Mouse (Mus musculus) stomach, postnatal 0 days (tissue): ENCODE results near the gene Brinp2. TPM values are rescaled to one million over a fixed set of nuclear protein-coding genes. Genes with fewer than 3 reads are reported as not detected.

Source experiments
- ATAC-seq: fragments of 200-750 bp; cut with Nextera tagmentation; 2 replicates; pipeline ENCODE4 v1.8.0; 2017; ENCODE audit not compliant: low FRiP score, low TSS enrichment
- DNase-seq: peaks from one replicate; pipeline ENCODE4 v3.0.0-alpha.2; 2016; ENCODE audit warnings: low spot score
- H3K27ac ChIP-seq: fragments of 300-500 bp; sonication (generic); replicated peaks from 2 replicates; pipeline ENCODE4 v1.5.1; 2014; ENCODE audit warnings: mild to moderate bottlenecking, control low read depth
- H3K27me3 ChIP-seq: fragments of 300-500 bp; sonication (generic); 2 replicates; pipeline ENCODE4 v1.6.1; 2014; ENCODE audit warnings: low read length; ENCODE audit not compliant: control insufficient read depth, insufficient read depth
- H3K36me3 ChIP-seq: fragments of 300-500 bp; sonication (generic); 2 replicates; pipeline ENCODE4 v1.6.1; 2014; ENCODE audit warnings: low read length, mixed read lengths; ENCODE audit not compliant: control insufficient read depth, insufficient read depth
- H3K4me1 ChIP-seq: fragments of 300-500 bp; sonication (generic); replicated peaks from 2 replicates; pipeline ENCODE4 v1.6.1; 2014; ENCODE audit warnings: antibody characterized with exemption; ENCODE audit not compliant: control insufficient read depth, insufficient read depth
- H3K4me2 ChIP-seq: fragments of 300-500 bp; sonication (generic); replicated peaks from 2 replicates; pipeline ENCODE4 v1.6.1; 2014; ENCODE audit warnings: low read depth, mild to moderate bottlenecking, control low read depth, moderate library complexity
- H3K4me3 ChIP-seq: fragments of 300-500 bp; sonication (generic); 2 replicates; pipeline ENCODE4 v1.5.1; 2014; ENCODE audit warnings: low read depth, low read length, control low read depth
- H3K9ac ChIP-seq: fragments of 300-500 bp; sonication (generic); 2 replicates; pipeline ENCODE4 v1.6.1; 2014; ENCODE audit warnings: mild to moderate bottlenecking, low read length, control low read depth, mixed read lengths
- H3K9me3 ChIP-seq: fragments of 300-500 bp; sonication (generic); 2 replicates; pipeline ENCODE4 v1.6.1; 2016; ENCODE audit warnings: low read length; ENCODE audit not compliant: control insufficient read depth
- CTCF ChIP-seq: IDR thresholded peaks from 2 replicates; pipeline ENCODE4 v1.5.1; 2016; ENCODE audit warnings: antibody characterized with exemption, low read depth, mild to moderate bottlenecking, moderate library complexity
- EP300 ChIP-seq: optimal IDR thresholded peaks from 2 replicates; pipeline ENCODE3; 2016; ENCODE audit warnings: antibody characterized with exemption
- WGBS: fragments of 180-500 bp; shearing (Covaris S2); extraction: QIAGEN DNeasy Blood & Tissue Kit; methylation state at CpG from one replicate; pipeline ENCODE4 v1.1.7; 2014; 5-methylcytosine and 5-hydroxymethylcytosine counted together
- polyA plus RNA-seq: library from polyadenylated mRNA; unstranded; fragments of >200 nt; fragmentation: Nextera tagmentation; extraction: Ambion mirVana; gene quantifications from 2 replicates; pipeline ENCODE4 v1.2.1, GENCODE M21; 2015

Brinp2 gene
- polyA plus RNA-seq, 1 experiment from 2014 or later, result 0.99 TPM

GRCm38 (mm10) chr1:158323325-158323724 lies 32.8 kb downstream of the Brinp2 start:
- no peaks in the 10 kb centered on the region for H3K9me3 ChIP-seq
- 78% methylated on average over 6 of the region's 6 CpGs for WGBS

DNA sequence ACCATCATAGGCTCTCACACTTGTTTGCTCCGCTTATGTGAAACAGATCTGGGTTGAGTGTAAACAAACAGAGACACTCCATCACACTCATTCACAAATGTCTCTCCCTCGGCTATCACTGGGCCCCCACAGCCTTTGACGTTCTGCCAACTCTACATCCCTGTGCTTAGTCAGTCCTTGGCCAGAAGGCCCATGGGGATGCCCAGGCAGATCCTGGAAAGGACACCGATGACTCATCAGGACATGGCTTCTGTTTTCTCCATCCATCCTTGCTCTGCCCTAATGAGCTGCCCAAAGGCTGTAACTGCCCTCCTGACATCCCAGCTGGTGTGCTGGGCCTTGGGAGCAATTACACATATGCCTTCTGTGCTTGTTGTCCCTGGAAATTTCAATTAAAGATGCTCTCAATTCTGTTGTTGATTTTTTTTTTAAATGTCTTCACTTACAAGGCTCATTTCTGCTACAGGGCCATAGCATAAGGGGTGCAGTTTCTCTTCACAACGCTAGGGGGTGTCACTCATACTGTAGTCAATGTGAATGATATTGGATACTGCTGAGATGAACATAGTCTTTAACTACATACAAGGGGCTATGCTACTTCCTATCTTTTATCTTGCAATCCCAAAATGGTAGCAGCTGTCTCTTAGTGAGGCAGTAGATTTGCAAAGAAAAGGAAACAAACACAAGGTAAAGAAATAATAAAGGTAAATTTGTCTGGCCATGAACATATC lies 45.5 kb downstream of the Brinp2 start:
- DNase-seq (no peak), ATAC-seq (no peak)
- Histone ChIP-seq H3K27me3 (no peaks in the 10 kb centered on the region), H3K9me3 (no peaks in the 10 kb centered on the region), H3K9ac (no peak overlapping the region), H3K4me2 (no peak overlapping the region), H3K36me3 (no peaks in the 10 kb centered on the region), H3K27ac (no peak overlapping the region), H3K4me1 (no peaks in the 10 kb centered on the region), H3K4me3 (no peak overlapping the region)
- TF ChIP-seq EP300 (no peak), CTCF (no peak)
- WGBS, result 45% methylated on average over 5 of the region's 5 CpGs

More at GRCm38 (mm10) chr1:158323325-158323724, 32.8 kb downstream of the Brinp2 start:
- DNase-seq, result no peak
- Histone ChIP-seq H3K27ac (no peak overlapping the region), H3K9ac (no peak overlapping the region), H3K4me1 (no peaks in the 10 kb centered on the region), H3K4me2 (no peak overlapping the region), H3K36me3 (no peaks in the 10 kb centered on the region), H3K27me3 (no peaks in the 10 kb centered on the region), H3K4me3 (no peak overlapping the region)
- ATAC-seq, result no peak
- TF ChIP-seq CTCF, result no peak
- no peak for TF ChIP-seq EP300

DNA sequence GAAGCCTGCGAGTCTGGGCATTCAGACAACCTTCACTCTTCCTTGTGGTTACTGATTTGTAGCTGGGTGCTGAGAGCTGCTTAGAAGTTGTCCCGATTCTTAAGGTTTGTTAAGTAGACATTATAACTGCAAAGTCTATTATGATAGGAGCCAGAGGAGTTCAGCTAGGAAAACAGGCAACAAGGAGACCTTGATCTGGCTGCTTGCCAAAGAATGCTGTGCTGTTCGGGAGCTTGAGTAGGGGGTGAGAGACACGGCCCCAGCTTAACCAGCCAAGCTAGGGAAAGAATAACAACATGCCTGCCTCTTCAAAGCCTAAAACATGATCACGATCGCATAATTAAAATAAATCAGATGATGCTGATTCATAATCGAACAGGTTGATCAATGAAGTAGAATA lies 59.1 kb downstream of the Brinp2 start:
- Histone ChIP-seq H3K4me2 (no peak overlapping the region), H3K9me3 (no peaks in the 10 kb centered on the region), H3K4me3 (no peak overlapping the region), H3K27ac (no peak overlapping the region), H3K27me3 (no peaks in the 10 kb centered on the region), H3K36me3 (no peaks in the 10 kb centered on the region), H3K9ac (no peak overlapping the region), H3K4me1 (no peaks in the 10 kb centered on the region)
- no peak for DNase-seq
- TF ChIP-seq CTCF (no peak), EP300 (no peak)
- 57% methylated on average over 7 of the region's 7 CpGs for WGBS
- ATAC-seq, result no peak

DNA sequence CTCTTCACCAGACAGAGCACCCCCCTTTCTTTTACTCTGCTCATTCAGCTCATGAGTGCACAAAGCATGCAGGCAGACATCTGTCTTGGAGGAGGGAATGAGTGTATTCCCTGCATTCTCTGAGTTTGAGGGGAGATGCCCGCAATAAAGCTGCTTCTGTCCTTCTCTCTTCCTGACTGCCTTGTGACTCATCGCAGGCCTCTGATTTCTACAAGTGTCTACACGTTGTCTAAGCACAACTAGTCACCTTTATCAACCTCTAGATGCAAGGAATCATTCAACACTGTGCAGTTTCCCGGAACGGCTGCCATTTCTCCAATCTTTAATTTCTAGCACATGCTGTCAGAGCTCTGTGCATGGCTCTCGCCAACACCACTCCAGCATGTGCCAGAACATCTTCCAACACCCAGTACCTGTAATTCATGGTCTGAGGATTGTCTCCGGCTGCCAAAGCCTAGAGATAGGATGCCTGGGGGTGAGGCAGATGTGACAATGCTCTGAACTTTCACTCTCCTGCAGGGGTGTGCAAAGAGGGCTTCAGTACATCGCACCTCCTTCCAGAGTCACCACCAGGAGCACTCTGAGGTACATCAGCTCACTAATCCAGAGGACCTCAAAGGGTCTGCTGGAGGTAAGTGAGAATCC lies 59.7 kb downstream of the Brinp2 start:
- Histone ChIP-seq H3K9me3 (no peaks in the 10 kb centered on the region), H3K4me3 (no peak overlapping the region), H3K36me3 (no peaks in the 10 kb centered on the region), H3K4me1 (no peaks in the 10 kb centered on the region), H3K27ac (no peak overlapping the region), H3K9ac (no peak overlapping the region), H3K27me3 (no peaks in the 10 kb centered on the region), H3K4me2 (no peak overlapping the region)
- ATAC-seq (no peak), DNase-seq (no peak)
- TF ChIP-seq EP300 (no peak), CTCF (no peak)
- WGBS, result 67% methylated on average over 8 of the region's 8 CpGs

DNA sequence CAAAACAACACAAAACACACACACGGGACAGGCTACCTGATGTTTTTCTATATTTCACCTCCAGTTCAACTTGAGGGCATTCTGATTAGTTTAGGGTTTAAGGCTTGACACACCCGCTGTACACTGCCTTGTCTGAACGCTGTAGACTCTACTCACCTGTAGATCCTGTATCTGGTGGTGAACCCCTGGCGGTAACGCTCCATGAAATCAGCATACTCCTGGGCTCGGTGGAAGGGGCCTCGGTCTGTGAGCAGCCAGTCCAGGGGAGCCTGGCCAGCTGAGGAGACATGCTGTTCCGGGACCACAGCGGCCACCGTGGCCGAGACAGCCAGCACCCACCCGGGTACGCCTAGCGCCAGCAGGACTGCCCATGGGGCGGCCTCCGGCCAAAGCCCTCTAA lies 60.9 kb downstream of the Brinp2 start:
- Histone ChIP-seq H3K27ac (no peak overlapping the region), H3K4me2 (no peak overlapping the region), H3K9me3 (no peaks in the 10 kb centered on the region), H3K9ac (no peak overlapping the region), H3K4me1 (no peaks in the 10 kb centered on the region), H3K27me3 (no peaks in the 10 kb centered on the region), H3K36me3 (no peaks in the 10 kb centered on the region), H3K4me3 (no peak overlapping the region)
- no peak for ATAC-seq
- DNase-seq, result no peak
- no peak for TF ChIP-seq EP300
- TF ChIP-seq CTCF, result no peak
- 55% methylated on average over 16 of the region's 16 CpGs for WGBS

DNA sequence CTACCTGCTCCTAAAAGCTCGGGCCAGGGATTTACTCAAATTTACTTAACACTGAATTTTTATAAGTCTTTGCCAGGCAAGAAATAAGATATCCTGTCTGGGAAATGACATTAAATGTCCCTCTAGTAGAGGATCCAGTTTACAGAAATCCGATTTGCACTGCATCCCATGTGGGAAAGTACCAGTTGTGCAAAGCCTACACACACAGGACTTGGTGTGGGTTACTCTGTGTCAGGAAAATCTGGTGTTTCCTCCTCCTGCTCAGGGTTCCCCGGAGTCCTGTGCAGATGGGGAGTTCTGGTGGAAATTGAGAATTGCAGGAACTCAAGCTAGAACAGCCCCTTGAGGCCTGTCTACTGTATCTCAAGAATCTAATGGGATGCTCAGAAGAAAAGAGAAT lies 70.9 kb downstream of the Brinp2 start:
- Histone ChIP-seq H3K9ac (no peak overlapping the region), H3K4me3 (no peak overlapping the region), H3K9me3 (no peaks in the 10 kb centered on the region), H3K36me3 (no peaks in the 10 kb centered on the region), H3K4me2 (no peak overlapping the region), H3K27ac (no peak overlapping the region), H3K27me3 (no peaks in the 10 kb centered on the region), H3K4me1 (no peaks in the 10 kb centered on the region)
- WGBS, result 66% methylated on average over 3 of the region's 3 CpGs
- ATAC-seq (no peak), DNase-seq (no peak)
- TF ChIP-seq CTCF (no peak), EP300 (no peak)
